18 mouse cellular contexts compared by ENCODE assay signal in the genomic region with DNA sequence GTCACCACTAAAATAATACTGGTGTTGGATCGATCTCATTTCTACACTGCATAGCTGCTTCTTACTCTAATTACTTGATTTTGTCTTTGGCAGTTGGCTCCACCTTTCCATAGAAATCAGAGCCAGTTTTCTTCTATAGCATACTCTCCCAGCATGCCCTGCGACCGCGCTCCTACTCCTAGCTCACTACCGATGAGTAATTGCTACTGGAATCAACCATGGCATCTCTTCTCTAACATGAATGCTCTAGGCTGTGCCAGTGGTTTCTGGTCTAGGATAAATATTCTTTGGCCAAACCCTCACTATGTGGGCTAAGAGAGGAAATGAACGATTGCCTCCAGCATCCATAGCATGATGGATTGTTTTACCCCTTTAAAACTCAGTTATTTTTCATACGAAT. TPM values are rescaled to one million over a fixed set of nuclear protein-coding genes. Genes with fewer than 3 reads are reported as not detected.
"Had no signal": no experiment of that assay in that cellular context is flagged by ENCODE, and none has a peak within 500 bp of the region (broad histone marks: within the 10 kb centered on the region; RNA-seq: fewer than 3 reads in every experiment).

No protein-coding gene starts in this region.

- H3K27ac ChIP-seq: kidney, postnatal 0 days; limb, embryonic 12.5 days; liver, embryonic 13.5 days; lung, embryonic 15.5 days; midbrain, embryonic 12.5 days; neural tube, embryonic 13.5 days had no signal

- H3K36me3 ChIP-seq: limb, embryonic 12.5 days; liver, embryonic 13.5 days; lung, embryonic 15.5 days; midbrain, embryonic 12.5 days; neural tube, embryonic 13.5 days had no signal

- H3K4me2 ChIP-seq: limb, embryonic 12.5 days; liver, embryonic 13.5 days; lung, embryonic 15.5 days; midbrain, embryonic 12.5 days; neural tube, embryonic 13.5 days had no signal

- H3K9me3 ChIP-seq: limb, embryonic 12.5 days; liver, embryonic 13.5 days; lung, embryonic 15.5 days; midbrain, embryonic 12.5 days; neural tube, embryonic 13.5 days had no signal

- H3K9ac ChIP-seq: limb, embryonic 12.5 days; liver, embryonic 13.5 days; liver, postnatal 0 days; lung, embryonic 15.5 days; midbrain, embryonic 12.5 days; neural tube, embryonic 13.5 days had no signal

- DNase-seq: kidney, postnatal 36 days; layer of hippocampus, adult 9-11 months; liver; liver, embryonic 13.5 days; liver, postnatal 0 days; lung, postnatal 14 days; right cerebral cortex, postnatal 25 days had no signal

- H3K4me1 ChIP-seq: limb, embryonic 12.5 days; liver, embryonic 13.5 days; lung, embryonic 15.5 days; midbrain, embryonic 12.5 days; neural tube, embryonic 13.5 days had no signal

- ATAC-seq: liver, postnatal 0 days had no signal

- H3K4me3 ChIP-seq: limb, embryonic 12.5 days; liver, embryonic 13.5 days; lung, embryonic 15.5 days; midbrain, embryonic 12.5 days; neural tube, embryonic 13.5 days had no signal

- H3K27me3 ChIP-seq: limb, embryonic 12.5 days; liver, embryonic 13.5 days; lung, embryonic 15.5 days; midbrain, embryonic 12.5 days; neural tube, embryonic 13.5 days had no signal

RNA-seq across cellular contexts. Expression of a gene that starts 2.5 kb away (rescaled TPM):
- total RNA-seq: megakaryocyte-erythroid progenitor cell, adult 5-6 weeks had no signal
- polyA plus RNA-seq: kidney, postnatal 0 days; limb, embryonic 12.5 days; liver, embryonic 13.5 days; liver, postnatal 0 days; lung, embryonic 15.5 days; midbrain, embryonic 12.5 days; small intestine, adult 2 months had no signal

RNA-seq across cellular contexts. Expression of a gene that starts 27.7 kb away (rescaled TPM):
- total RNA-seq: layer of hippocampus, adult 18-20 months; left cerebral cortex, postnatal 36 days; megakaryocyte-erythroid progenitor cell, adult 5-6 weeks had no signal
- polyA plus RNA-seq: small intestine, adult 2 months had no signal

RNA-seq across cellular contexts. Expression of a gene that starts 45.1 kb away (rescaled TPM):
- total RNA-seq: layer of hippocampus, adult 18-20 months; left cerebral cortex, postnatal 36 days; megakaryocyte-erythroid progenitor cell, adult 5-6 weeks had no signal
- polyA plus RNA-seq: kidney, postnatal 0 days; limb, embryonic 12.5 days; liver, embryonic 13.5 days; liver, postnatal 0 days; lung, embryonic 15.5 days; midbrain, embryonic 12.5 days; neural tube, embryonic 13.5 days; small intestine, adult 2 months; stomach, embryonic 16.5 days; thymus, postnatal 0 days had no signal

RNA-seq across cellular contexts. Expression of a gene that starts 53.6 kb away (rescaled TPM):
- total RNA-seq: megakaryocyte-erythroid progenitor cell, adult 5-6 weeks had no signal
